Mouse (Mus musculus) heart, adult 2 months (tissue): ENCODE measurements around the gene Grin1.

ENCODE experiments used
- CTCF ChIP-seq: fragments of 200-600 bp; IDR thresholded peaks from 2 replicates; pipeline ENCODE4 v1.8.1; 2022; ENCODE audit warnings: antibody characterized with exemption, mild to moderate bottlenecking, moderate library complexity
- EP300 ChIP-seq: fragments of 200-500 bp; IDR thresholded peaks from 2 replicates; pipeline ENCODE4 v1.6.1; 2011; ENCODE audit warnings: low read depth, low read length, control low read depth; ENCODE audit not compliant: insufficient read depth

- TF ChIP-seq EP300 (no peak), CTCF (no peak)
Measured at GRCm38 (mm10) chr2:25359848-25360247, 40.9 kb upstream of the Grin1 start.
